Mouse (Mus musculus) Patski (cell line): ENCODE measurements at regions not wholly inside any gene's neighbourhood (a gene's known extent, or its start where the extent isn't known, plus 50 kb on each side); places are given as distances from the start of the nearest gene placed in this dataset.
"Not testable (repeated sequence)": the region's sequence is repeated elsewhere in the genome, so short reads cannot be mapped to it uniquely, and the experiment has no call there.

Experiments used
- ATAC-seq: fragments of 100-300 bp; one replicate; pipeline ENCODE4 v1.8.0; 2021
- CTCF ChIA-PET: fragments of 350-600 bp; sonication (Branson Sonifier 250); formaldehyde crosslinking; loops from one replicate; lab custom pipeline; 2022; ENCODE audit warnings: inconsistent platforms; lab: Charles Lee
- POLR2A ChIA-PET: fragments of 350-600 bp; sonication (Branson Sonifier 250); formaldehyde crosslinking; loops from one replicate; lab custom pipeline; 2022; ENCODE audit warnings: antibody characterized with exemption, inconsistent platforms; lab: Charles Lee
- DNase-seq: peaks from one replicate; pipeline ENCODE4 v3.0.0-alpha.2; 2011; ENCODE audit warnings: low read depth, low spot score
- H3K27me3 ChIP-seq: fragments of 371-371 bp; one replicate; pipeline ENCODE4 v1.5.1; 2021
- CTCF ChIP-seq: fragments of 100-300 bp; IDR thresholded peaks from one replicate; pipeline ENCODE4 v1.5.1; 2021
- in situ Hi-C: fragments of 300-500 bp; cut with MboI; formaldehyde crosslinking; loops from 3 replicates; pipeline ENCODE4 v1.11.1; 2018; ENCODE audit warnings: low pct_unique_long_range_greater_than_20kb, mixed read lengths

DNA sequence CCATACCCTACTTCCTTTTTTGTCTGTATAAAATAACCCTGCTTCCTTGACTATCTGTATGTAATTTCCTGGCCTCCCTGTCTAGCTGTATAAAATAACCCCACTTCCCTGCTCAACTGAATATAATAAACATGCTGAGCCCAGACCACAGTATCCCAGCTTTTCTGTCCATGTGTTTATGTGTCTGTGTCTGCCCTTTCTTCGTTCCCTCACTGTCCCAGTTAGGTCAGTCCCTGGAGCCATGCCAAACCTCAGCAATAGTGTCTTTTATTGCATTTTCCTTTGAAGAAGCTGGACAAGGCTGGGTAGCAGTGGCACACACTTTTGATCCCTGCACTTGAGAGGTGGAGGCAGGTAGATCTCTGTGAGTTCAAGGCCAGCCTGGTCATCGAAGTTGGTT is 198.0 kb upstream of the Tac1 start:
- in situ Hi-C loops = no loop called here
- ChIA-PET POLR2A (no interaction called here), CTCF (no interaction called here)
- no peak for ATAC-seq
- peaks cover 10% of the 10 kb centered on the region for H3K27me3 ChIP-seq
- no peak for DNase-seq
- no peak for TF ChIP-seq CTCF

DNA sequence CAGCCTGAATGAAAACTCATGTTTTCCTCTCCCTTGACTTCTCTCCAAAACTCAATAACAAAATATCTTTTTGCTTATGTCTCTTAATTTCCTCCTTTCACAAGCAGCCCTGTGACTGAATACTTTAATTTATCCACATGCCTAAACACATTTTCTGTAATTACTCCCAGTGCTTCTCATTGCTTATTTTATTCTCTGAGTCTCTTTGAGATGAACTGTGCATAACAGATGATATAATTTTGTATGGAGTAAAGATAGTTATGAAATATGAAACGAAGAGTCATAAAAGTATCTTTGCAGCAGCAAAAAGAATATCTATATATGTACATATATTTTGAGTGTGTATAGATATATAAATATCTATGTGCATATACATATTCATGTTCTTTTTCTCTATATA is 187.5 kb upstream of the Tac1 start:
- TF ChIP-seq CTCF = no peak
- ChIA-PET CTCF (no interaction called here), POLR2A (no interaction called here)
- in situ Hi-C loops = no loop called here
- no peak for DNase-seq
- H3K27me3 ChIP-seq = peaks cover 8% of the 10 kb centered on the region
- no peak for ATAC-seq

DNA sequence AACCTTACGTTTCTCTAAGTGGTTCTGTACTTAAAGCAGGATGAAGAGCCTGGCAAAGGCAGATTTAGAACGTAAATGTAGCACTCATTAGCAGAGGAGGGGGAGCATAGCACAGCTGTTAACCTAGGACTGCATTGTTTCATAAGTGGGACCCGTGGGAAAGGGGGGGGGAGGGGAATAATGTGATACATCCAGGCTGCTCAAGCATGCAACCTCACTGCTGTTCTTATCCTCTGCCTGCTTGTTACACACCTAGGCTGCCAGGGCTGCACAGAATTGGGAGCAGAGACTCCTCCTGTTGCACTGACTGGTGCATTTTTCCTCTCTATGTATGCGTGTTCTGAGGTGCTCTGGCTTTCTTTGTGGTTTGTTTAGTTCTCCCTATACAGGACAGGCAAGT is 180.1 kb upstream of the Tac1 start:
- ChIA-PET POLR2A (no interaction called here), CTCF (no interaction called here)
- ATAC-seq (no peak), DNase-seq (no peak)
- peaks cover 11% of the 10 kb centered on the region for H3K27me3 ChIP-seq
- TF ChIP-seq CTCF = no peak
- in situ Hi-C loops = no loop called here

DNA sequence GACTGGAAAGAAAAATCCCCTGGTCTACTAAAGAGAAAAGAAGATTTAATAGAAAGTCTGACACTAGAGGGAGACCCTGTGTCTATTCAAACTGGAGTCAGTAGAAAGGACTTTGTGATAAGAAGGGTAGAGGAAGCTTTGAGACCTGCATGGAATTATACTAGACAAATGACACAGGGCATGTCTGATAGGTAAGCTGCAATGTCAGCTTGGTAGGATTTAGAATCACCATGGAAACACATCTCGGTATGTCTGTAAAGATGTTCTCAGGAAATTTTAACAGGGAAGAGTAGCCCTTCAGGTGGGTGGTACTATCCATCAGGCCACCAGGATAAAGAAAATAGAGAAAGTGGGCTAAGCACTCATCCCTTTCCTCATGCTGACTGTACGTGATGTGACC is 178.8 kb upstream of the Tac1 start:
- CTCF ChIA-PET = interaction anchor here (0.8 kb wide), 1 partner anchor 46 kb away, joined by 3 read pairs; no protein-coding TSS in a partner anchor
- ATAC-seq (no peak), DNase-seq (no peak)
- no peak for TF ChIP-seq CTCF
- H3K27me3 ChIP-seq = peaks cover 19% of the 10 kb centered on the region
- POLR2A ChIA-PET = no interaction called here
- in situ Hi-C loops = no loop called here

DNA sequence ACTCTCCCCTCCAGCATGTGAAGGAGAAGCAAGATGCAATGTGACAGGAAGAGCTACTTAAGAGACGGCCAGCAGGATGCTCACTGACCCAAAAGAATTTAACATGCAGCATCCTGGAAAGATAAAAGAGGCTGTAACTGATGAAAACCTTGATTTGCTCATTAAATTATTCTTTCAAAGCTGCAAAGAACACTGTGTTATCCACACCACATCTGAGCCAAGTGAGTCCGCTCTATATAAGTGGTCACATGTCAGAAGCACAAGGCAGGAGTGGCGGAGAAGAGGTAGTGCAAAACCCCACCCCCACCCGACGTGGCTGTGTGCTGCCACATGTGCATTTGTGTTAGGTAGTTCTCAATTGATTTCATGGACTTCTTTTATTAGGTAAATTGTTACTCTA is 176.0 kb upstream of the Tac1 start:
- H3K27me3 ChIP-seq = peaks cover 20% of the 10 kb centered on the region
- no peak for DNase-seq
- ChIA-PET CTCF (no interaction called here), POLR2A (no interaction called here)
- TF ChIP-seq CTCF = no peak
- ATAC-seq = no peak
- in situ Hi-C loops = no loop called here

DNA sequence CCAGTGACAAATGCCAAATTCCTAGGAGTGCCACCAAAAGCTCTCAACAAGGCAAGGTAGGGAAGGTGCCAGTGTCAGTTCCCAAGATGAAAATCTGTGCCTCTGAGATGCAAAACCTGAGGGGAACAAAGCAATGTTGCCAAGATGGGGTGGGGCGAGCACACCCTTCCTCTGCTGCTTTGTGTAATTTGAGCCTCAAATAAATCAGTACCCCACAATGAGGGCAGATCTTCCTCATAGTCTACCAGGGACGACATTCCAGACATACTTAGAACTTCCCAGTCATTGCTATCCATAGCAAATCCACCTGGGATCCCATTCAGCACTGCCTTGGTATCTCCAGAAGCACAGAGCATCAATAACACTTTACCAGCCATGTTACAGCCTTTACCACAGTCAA is 129.9 kb upstream of the Tac1 start:
- peaks cover 4% of the 10 kb centered on the region for H3K27me3 ChIP-seq
- ChIA-PET POLR2A (no interaction called here), CTCF (no interaction called here)
- DNase-seq (no peak), ATAC-seq (no peak)
- in situ Hi-C loops = no loop called here
- no peak for TF ChIP-seq CTCF

DNA sequence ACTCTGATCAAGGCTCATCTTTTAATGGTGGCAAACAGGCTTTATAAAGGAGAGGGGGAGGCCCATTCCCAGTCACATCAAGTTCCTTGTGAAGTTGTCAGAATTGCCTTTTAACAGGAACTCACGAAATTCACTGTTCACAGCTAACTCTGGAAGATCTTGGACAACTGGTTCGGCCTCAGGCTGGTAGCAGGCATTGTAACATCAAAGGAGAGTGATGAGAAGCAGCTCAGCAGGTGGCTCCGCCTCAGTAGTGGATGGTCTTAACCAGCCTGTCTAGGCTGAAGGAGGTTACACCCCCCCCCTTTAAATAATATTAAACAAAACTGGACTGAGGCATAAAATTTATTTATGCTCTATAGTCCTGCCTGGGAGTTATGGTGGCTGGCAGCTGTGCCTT is 113.0 kb upstream of the Tac1 start:
- ATAC-seq (no peak), DNase-seq (no peak)
- in situ Hi-C loops = no loop called here
- ChIA-PET CTCF (no interaction called here), POLR2A (no interaction called here)
- TF ChIP-seq CTCF = no peak
- H3K27me3 ChIP-seq = peaks cover 5% of the 10 kb centered on the region

DNA sequence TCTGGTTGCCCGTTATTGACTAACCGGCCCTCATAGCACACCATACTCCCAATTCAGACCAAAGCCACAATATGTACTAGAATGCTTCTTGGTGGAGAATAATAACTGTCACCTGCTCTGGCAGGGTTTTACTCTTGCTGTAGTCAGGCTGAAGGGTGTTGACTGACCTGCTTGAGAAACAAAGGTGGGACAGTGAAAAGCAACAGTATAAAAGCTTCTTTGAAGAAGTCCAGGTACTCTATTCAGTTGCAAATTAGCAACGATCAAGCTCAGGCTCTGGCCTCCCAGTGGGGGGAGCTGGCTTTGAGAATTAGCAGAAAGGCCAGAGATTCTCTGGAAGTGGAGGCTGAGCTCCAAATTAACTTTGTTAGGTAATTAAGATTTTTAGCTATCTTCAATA is 112.4 kb upstream of the Tac1 start:
- ATAC-seq, CTCF ChIA-PET, POLR2A ChIA-PET, H3K27me3 ChIP-seq, DNase-seq, in situ Hi-C loops: not testable (repeated sequence)

DNA sequence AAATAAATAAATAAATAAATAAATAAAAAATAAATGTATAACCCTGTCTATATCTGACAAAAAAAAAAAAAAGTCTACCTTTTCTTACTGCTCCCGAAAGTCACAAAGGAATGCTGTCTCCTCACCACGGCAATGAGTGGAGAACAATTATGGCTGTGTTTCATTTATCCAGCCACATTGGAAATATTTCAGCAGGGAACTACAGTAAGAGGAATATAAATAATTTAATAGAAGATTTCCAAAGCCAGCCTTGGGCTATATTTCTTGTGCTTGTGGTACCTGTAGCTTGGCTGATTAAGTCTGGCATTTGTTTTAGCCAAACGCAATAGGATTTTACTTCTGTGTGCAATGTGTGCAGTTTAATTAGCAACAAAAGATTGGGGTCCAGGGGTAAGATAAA is 98.8 kb upstream of the Tac1 start:
- TF ChIP-seq CTCF = no peak
- in situ Hi-C loops = no loop called here
- no peaks in the 10 kb centered on the region for H3K27me3 ChIP-seq
- POLR2A ChIA-PET = no interaction called here
- CTCF ChIA-PET = no interaction called here
- DNase-seq (no peak), ATAC-seq (no peak)

DNA sequence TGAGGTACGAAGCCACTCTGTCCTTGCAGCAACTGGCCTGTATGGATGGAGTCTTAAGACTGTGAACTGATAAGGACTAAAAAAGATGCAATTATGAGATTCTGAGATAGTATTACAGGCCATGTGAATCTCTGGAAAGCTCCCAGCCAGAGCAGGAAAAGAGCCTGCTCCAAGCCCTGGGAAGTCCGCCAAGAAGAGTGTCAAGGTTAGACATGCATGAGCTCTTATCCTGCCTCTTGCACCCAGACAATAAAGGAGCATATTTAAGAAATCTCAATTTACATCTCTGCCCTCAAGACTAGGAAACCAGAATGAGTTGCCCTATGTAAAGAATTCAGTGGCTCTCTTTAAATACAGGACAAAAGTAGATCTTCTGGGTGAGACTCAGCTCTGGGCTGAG is 90.8 kb upstream of the Tac1 start:
- ATAC-seq (no peak), DNase-seq (no peak)
- ChIA-PET CTCF (interaction anchor here (1.2 kb wide), 1 partner anchor 14 kb away, joined by 3 read pairs; no protein-coding TSS in a partner anchor), POLR2A (no interaction called here)
- H3K27me3 ChIP-seq = peaks cover 3% of the 10 kb centered on the region
- in situ Hi-C loops = no loop called here
- TF ChIP-seq CTCF = no peak

DNA sequence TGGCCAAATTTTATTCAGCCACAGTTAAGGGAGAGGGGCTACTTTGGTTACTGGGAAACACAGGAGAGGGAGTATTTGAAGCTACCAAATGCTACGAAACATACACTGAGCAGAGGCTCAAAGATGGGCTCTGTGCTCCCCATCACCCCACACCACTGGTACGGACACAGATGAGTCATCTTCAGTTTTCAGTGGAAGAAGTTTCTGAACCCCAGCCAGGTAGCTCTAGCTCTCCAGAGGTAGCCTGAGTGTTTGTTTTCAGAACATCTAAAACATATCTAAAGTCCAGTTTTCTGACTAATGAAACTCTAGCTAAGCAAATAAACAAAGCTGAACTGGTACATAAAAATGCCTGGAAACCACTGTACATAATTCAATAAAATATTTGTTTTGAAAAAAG is 90.3 kb upstream of the Tac1 start:
- DNase-seq (no peak), ATAC-seq (no peak)
- POLR2A ChIA-PET = no interaction called here
- in situ Hi-C loops = no loop called here
- no peak for TF ChIP-seq CTCF
- CTCF ChIA-PET = interaction anchor here (1.2 kb wide), 1 partner anchor 13 kb away, joined by 3 read pairs; no protein-coding TSS in a partner anchor
- H3K27me3 ChIP-seq = peaks cover 3% of the 10 kb centered on the region

DNA sequence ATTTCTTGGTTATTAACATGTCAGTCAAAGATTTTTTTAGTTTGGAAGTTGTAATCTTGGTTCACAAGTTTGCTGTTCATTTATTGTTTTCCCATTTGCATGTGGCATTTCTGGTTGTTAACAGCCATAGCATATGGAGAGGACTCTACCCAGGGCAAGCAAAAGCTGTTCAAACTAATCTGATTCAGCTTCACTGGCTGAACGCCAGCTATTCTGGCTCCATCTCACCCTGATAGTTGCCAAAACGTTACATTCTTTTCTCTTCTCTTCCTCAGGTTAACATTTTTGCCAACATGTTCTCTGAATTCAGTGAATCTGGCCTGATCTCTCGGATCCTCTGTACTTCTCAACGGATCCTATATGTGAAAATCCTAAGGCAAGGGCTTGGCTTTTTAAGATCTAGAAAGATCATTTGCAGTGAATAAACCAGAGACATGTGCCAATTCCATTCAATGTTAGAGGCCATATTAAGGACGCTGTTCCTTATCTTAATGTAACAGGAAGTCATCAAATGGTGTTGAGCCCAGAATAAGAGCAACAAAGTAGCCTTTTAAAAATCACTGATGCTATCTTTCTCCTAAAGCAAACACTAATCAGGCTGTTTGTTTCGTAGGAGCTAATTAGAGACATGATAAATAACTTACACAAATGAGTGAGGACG is 82.2 kb upstream of the Tac1 start:
- ChIA-PET POLR2A (no interaction called here), CTCF (interaction anchor here (1.5 kb wide), 1 partner anchor 35 kb away, joined by 3 read pairs; no protein-coding TSS in a partner anchor)
- peaks cover 8% of the 10 kb centered on the region for H3K27me3 ChIP-seq
- DNase-seq (no peak), ATAC-seq (no peak)
- no peak for TF ChIP-seq CTCF
- in situ Hi-C loops = no loop called here
